Mouse (Mus musculus) frontal cortex, adult 2 months (tissue): ENCODE measurements at regions not wholly inside any gene's neighbourhood (a gene's known extent, or its start where the extent isn't known, plus 50 kb on each side); places are given as distances from the start of the nearest gene placed in this dataset.
"Not testable (repeated sequence)": the region's sequence is repeated elsewhere in the genome, so short reads cannot be mapped to it uniquely, and the experiment has no call there.

Source experiments
- DNase-seq, 2 experiments: peaks; one replicate each; pipeline ENCODE4 v3.0.0; 2022; ENCODE audit warnings: low spot score in 1 of 2; ENCODE audit errors: extremely low spot score in 1 of 2

GRCm38 (mm10) chr13:68049731-68050130 is 186.6 kb downstream of the BC048507 start:
- peak in 1 of 2 experiments; percentile 4 for DNase-seq

DNA sequence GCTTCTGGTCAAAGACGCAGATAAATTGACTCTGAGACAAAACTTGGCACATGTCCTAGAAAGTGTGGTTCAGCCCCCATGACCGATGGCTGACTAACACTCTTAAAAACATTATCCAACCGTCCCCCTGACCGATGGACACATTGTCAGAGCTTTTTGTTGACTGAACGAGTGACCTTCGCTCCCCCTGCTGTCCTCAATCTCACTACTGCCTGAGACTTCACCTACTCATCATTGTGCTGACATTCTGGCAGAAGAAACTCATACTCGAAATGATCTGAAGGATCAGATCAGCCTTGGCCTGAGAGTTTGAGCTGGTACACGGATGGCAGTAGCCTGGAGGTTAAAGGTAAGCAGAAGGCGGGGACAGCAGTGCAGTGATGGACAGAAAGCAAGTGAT is 230.2 kb downstream of the BC048507 start:
- DNase-seq, result not testable (repeated sequence)

- DNase-seq, result peak in 1 of 2 experiments; percentile 44
These were observed 253.7 kb downstream of the BC048507 start for GRCm38 (mm10) chr13:68116786-68117185.
